Mouse (Mus musculus): ENCODE data around the gene Med6.

GRCm38 (mm10) chr12:81596547-81597262 is 1.9 kb upstream of the Med6 start:
- TF ChIP-seq CTCF (IDR thresholded peaks at IDR 0.05; ENCODE audit: extremely low read depth, insufficient read depth, insufficient read length, insufficient replicate concordance) (no peak), POLR2A (IDR thresholded peaks at IDR 0.05; ENCODE audit: low read depth, low read length) (no peak)

All from spleen, adult 2 months (tissue).